In the genomic region with DNA sequence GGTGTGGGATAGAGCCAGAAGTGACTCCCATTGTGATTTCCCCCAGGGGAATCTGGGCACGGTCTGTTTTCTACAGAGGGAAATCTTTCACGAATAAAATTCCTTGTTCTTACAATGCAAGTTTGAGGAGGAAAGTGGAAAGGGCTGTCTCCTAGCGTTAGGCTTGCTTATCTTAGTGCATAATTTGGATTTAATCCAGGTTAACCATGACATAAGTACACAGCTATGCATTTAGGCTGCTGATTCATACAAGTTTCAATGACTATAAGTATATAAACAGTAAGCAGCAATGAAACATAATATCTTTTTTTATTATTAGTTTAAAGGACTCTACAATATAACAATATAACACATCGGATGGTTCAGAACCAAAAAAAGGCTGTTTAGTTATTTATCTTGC, we compare ENCODE assay signal across 15 mouse cellular contexts.
A peak's percentile ranks its signal among the peaks of the same experiment; 100 is the strongest.
DNase-seq lines count a peak whose midpoint lies in the region; ATAC-seq and TF ChIP-seq lines count a peak whose summit lies in the region.
"Had no signal": no experiment of that assay in that cellular context is flagged by ENCODE, and none has a peak within 500 bp of the region (broad histone marks: within the 10 kb centered on the region; RNA-seq: fewer than 3 reads in every experiment).

No protein-coding gene starts in this region.

- no peaks in the 10 kb centered on the region for H3K9me3 ChIP-seq in hindbrain, embryonic 11.5 days (ENCODE audit: control insufficient read depth, low read length)
- H3K9me3 ChIP-seq in hindbrain, embryonic 16.5 days (ENCODE audit: control insufficient read depth, low read length): no peaks in the 10 kb centered on the region
- H3K9me3 ChIP-seq in midbrain, embryonic 12.5 days: no peaks in the 10 kb centered on the region
- H3K9me3 ChIP-seq in midbrain, postnatal 0 days (ENCODE audit: low read length): no peaks in the 10 kb centered on the region
- H3K9me3 ChIP-seq in hindbrain, embryonic 12.5 days (replicated peaks): no peaks in the 10 kb centered on the region
- H3K9me3 ChIP-seq: G1E; stomach, embryonic 15.5 days had no signal

- TF ChIP-seq CTCF in midbrain, postnatal 0 days (IDR thresholded peaks at IDR 0.05): no peak

- peak; percentile 31 for DNase-seq in hindbrain, embryonic 11.5 days (ENCODE audit: low spot score)
- DNase-seq in midbrain, postnatal 0 days (ENCODE audit: low spot score): no peak
- DNase-seq in cerebellum, postnatal 4 days (ENCODE audit: low spot score in 2 of 2): no peak
- DNase-seq: cerebellum, postnatal 14 days; gastrocnemius, postnatal 10 days; heart, adult 2 months; kidney, postnatal 14 days; lung, adult 2 months had no signal

- peak; percentile 20; the same call in 1 of the 2 replicates for ATAC-seq in hindbrain, embryonic 11.5 days (ENCODE audit: low FRiP score)
- ATAC-seq in hindbrain, embryonic 16.5 days: no peak
- ATAC-seq in midbrain, embryonic 12.5 days (ENCODE audit: low FRiP score, low read depth): no peak
- ATAC-seq in midbrain, postnatal 0 days (ENCODE audit: low FRiP score): no peak
- ATAC-seq in hindbrain, embryonic 12.5 days (ENCODE audit: low FRiP score): no peak
- no peak for ATAC-seq in cerebellum, adult (ENCODE audit: insufficient number of reproducible peaks, low FRiP score, low TSS enrichment)
- ATAC-seq: CD4-positive, CD25-positive, alpha-beta regulatory T cell, adult 4 months had no signal

- peak overlapping the region; percentile 77; the same call in 1 of the 2 replicates for H3K27ac ChIP-seq in hindbrain, embryonic 11.5 days (ENCODE audit: low read depth, low read length)
- no peak overlapping the region for H3K27ac ChIP-seq in hindbrain, embryonic 16.5 days (ENCODE audit: low read depth, low read length)
- 0 out of 2 replicates have a peak overlapping the region, but pooled peaks have one; percentile 27 for H3K27ac ChIP-seq in midbrain, embryonic 12.5 days (replicated peaks)
- H3K27ac ChIP-seq in midbrain, postnatal 0 days (ENCODE audit: low read depth, low read length): no peak overlapping the region
- H3K27ac ChIP-seq in hindbrain, embryonic 12.5 days: 0 out of 2 replicates have a peak overlapping the region, but pooled peaks have one; percentile 52
- H3K27ac ChIP-seq: heart, adult 2 months; stomach, embryonic 15.5 days had no signal

- no peaks in the 10 kb centered on the region for H3K36me3 ChIP-seq in hindbrain, embryonic 11.5 days (ENCODE audit: control insufficient read depth, insufficient read depth, low read length)
- H3K36me3 ChIP-seq in hindbrain, embryonic 16.5 days (ENCODE audit: control insufficient read depth, insufficient read depth, low read length): no peaks in the 10 kb centered on the region
- no peaks in the 10 kb centered on the region for H3K36me3 ChIP-seq in midbrain, embryonic 12.5 days
- H3K36me3 ChIP-seq in midbrain, postnatal 0 days (ENCODE audit: insufficient read depth, low read length): no peaks in the 10 kb centered on the region
- no peaks in the 10 kb centered on the region for H3K36me3 ChIP-seq in hindbrain, embryonic 12.5 days
- H3K36me3 ChIP-seq: G1E; stomach, embryonic 15.5 days had no signal

- H3K4me1 ChIP-seq in hindbrain, embryonic 11.5 days (replicated peaks; ENCODE audit: control insufficient read depth, insufficient read depth, low read length): 0 out of 2 replicates have a peak, but pooled peaks cover 5% of the 10 kb centered on the region
- H3K4me1 ChIP-seq in hindbrain, embryonic 16.5 days (ENCODE audit: control insufficient read depth, insufficient read depth, low read depth, low read length): peaks cover 6% of the 10 kb centered on the region; the same call in 1 of the 2 replicates
- H3K4me1 ChIP-seq in midbrain, embryonic 12.5 days: peaks cover 30% of the 10 kb centered on the region
- H3K4me1 ChIP-seq in midbrain, postnatal 0 days (ENCODE audit: insufficient read depth, low read length): peaks cover under 1% of the 10 kb centered on the region; the same call in 1 of the 2 replicates
- H3K4me1 ChIP-seq in hindbrain, embryonic 12.5 days: peaks cover 26% of the 10 kb centered on the region
- H3K4me1 ChIP-seq: stomach, embryonic 15.5 days had no signal

- H3K4me3 ChIP-seq in hindbrain, embryonic 11.5 days (ENCODE audit: low read depth, low read length): no peak overlapping the region
- H3K4me3 ChIP-seq in hindbrain, embryonic 16.5 days (ENCODE audit: low read length): no peak overlapping the region
- no peak overlapping the region for H3K4me3 ChIP-seq in midbrain, embryonic 12.5 days
- no peak overlapping the region for H3K4me3 ChIP-seq in midbrain, postnatal 0 days (ENCODE audit: low read depth, low read length)
- no peak overlapping the region for H3K4me3 ChIP-seq in hindbrain, embryonic 12.5 days
- H3K4me3 ChIP-seq: heart, adult 2 months; stomach, embryonic 15.5 days had no signal

- H3K9ac ChIP-seq in hindbrain, embryonic 11.5 days (ENCODE audit: low read depth, low read length): no peak overlapping the region
- no peak overlapping the region for H3K9ac ChIP-seq in hindbrain, embryonic 16.5 days (ENCODE audit: low read depth, low read length)
- no peak overlapping the region for H3K9ac ChIP-seq in midbrain, embryonic 12.5 days (replicated peaks)
- no peak overlapping the region for H3K9ac ChIP-seq in midbrain, postnatal 0 days (replicated peaks; ENCODE audit: low read length, poor library complexity, severe bottlenecking)
- no peak overlapping the region for H3K9ac ChIP-seq in hindbrain, embryonic 12.5 days
- H3K9ac ChIP-seq: stomach, embryonic 15.5 days had no signal

- H3K27me3 ChIP-seq in hindbrain, embryonic 11.5 days (ENCODE audit: control insufficient read depth, insufficient read depth, low read length): no peaks in the 10 kb centered on the region
- H3K27me3 ChIP-seq in hindbrain, embryonic 16.5 days (replicated peaks; ENCODE audit: control insufficient read depth, insufficient read depth, low read length): no peaks in the 10 kb centered on the region
- H3K27me3 ChIP-seq in midbrain, embryonic 12.5 days: no peaks in the 10 kb centered on the region
- no peaks in the 10 kb centered on the region for H3K27me3 ChIP-seq in midbrain, postnatal 0 days (ENCODE audit: insufficient read depth, low read length)
- H3K27me3 ChIP-seq in hindbrain, embryonic 12.5 days: no peaks in the 10 kb centered on the region
- H3K27me3 ChIP-seq: stomach, embryonic 15.5 days had no signal

- no peak overlapping the region for H3K4me2 ChIP-seq in hindbrain, embryonic 11.5 days (replicated peaks; ENCODE audit: low read depth, low read length)
- no peak overlapping the region for H3K4me2 ChIP-seq in hindbrain, embryonic 16.5 days (ENCODE audit: low read length)
- no peak overlapping the region; the same call in 1 of the 2 replicates for H3K4me2 ChIP-seq in midbrain, embryonic 12.5 days (replicated peaks)
- no peak overlapping the region for H3K4me2 ChIP-seq in midbrain, postnatal 0 days (ENCODE audit: low read depth, low read length, poor library complexity, severe bottlenecking)
- H3K4me2 ChIP-seq in hindbrain, embryonic 12.5 days (replicated peaks): no peak overlapping the region
- H3K4me2 ChIP-seq: stomach, embryonic 15.5 days had no signal

- WGBS in hindbrain, embryonic 11.5 days: 40% methylated on average over 4 of the region's 4 CpGs
- WGBS in hindbrain, embryonic 16.5 days: 25% methylated on average over 4 of the region's 4 CpGs
- 27% methylated on average over 4 of the region's 4 CpGs for WGBS in midbrain, embryonic 12.5 days
- WGBS in midbrain, postnatal 0 days: 25% methylated on average over 4 of the region's 4 CpGs
- 39% methylated on average over 4 of the region's 4 CpGs for WGBS in hindbrain, embryonic 12.5 days

Comparison
In these comparisons a context has a peak if more than half of its experiments do, and no peak if none do; other contexts are left out.
1. H3K27ac ChIP-seq: peak in hindbrain, embryonic 11.5 days (single experiment), midbrain, embryonic 12.5 days (single experiment) and hindbrain, embryonic 12.5 days (single experiment); none in hindbrain, embryonic 16.5 days (single experiment) and midbrain, postnatal 0 days (single experiment).